Mouse (Mus musculus) bone marrow macrophage, adult 2 months (primary cell): ENCODE data around the gene Klhdc1.

Experiments used
- CTCF ChIP-seq: IDR thresholded peaks from 2 replicates; pipeline ENCODE4 v1.5.1; 2012; ENCODE audit warnings: low read depth, mild to moderate bottlenecking, low read length, moderate library complexity
- POLR2A ChIP-seq: IDR thresholded peaks from 2 replicates; pipeline ENCODE4 v1.6.1; 2012; ENCODE audit warnings: mild to moderate bottlenecking, low read depth, low read length, borderline replicate concordance

DNA sequence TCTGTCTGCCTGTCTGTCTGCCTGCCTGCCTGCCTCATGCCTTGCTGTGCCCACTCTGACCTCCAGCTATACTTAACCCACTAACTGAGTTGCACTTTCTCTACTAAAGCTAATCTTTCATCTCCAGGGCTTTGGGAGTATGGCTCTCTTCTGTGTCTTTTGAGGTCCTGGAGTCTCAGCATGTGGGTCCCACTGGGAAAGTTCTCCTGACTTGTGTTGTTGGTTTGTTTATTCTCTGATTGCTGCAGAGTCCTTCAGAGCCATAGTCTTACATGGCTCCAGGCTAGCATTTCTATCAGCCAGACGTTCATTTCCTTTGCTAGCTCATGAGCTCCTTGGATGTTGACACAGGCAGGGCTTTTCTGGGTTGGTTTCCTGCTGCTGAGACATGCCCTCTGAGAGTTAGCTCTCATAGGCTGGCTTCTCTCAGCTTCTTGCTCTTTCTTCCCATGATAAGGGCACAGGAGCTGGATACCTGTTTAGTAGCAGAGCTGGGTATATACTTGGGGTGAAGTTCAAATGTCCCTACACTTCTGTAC is 39.0 kb downstream of the Klhdc1 start:
- TF ChIP-seq CTCF (no peak), POLR2A (no peak)
